Mouse (Mus musculus) ES-Bruce4 (cell line): ENCODE results near the gene Dusp14.

Experiments used
- CTCF ChIP-seq: IDR thresholded peaks from one replicate; pipeline ENCODE4 v1.8.1; 2011; ENCODE audit warnings: low read depth, low read length
- EP300 ChIP-seq: IDR thresholded peaks from 2 replicates; pipeline ENCODE4 v1.6.1; 2011; ENCODE audit warnings: low read depth, low read length; ENCODE audit not compliant: insufficient read depth
- POLR2A ChIP-seq: IDR thresholded peaks from one replicate; pipeline ENCODE4 v1.8.1; 2011; ENCODE audit warnings: low read length; ENCODE audit not compliant: insufficient read depth

GRCm38 (mm10) chr11:84033671-84034070, 35.4 kb downstream of the Dusp14 start:
- TF ChIP-seq POLR2A (no peak), CTCF (no peak), EP300 (no peak)
